Mouse (Mus musculus) midbrain, embryonic 14.5 days (tissue): ENCODE results near the gene Ntn3. TPM values are rescaled to one million over a fixed set of nuclear protein-coding genes. Genes with fewer than 3 reads are reported as not detected.
A peak's percentile ranks its signal among the peaks of the same experiment; 100 is the strongest.

Experiments used
- ATAC-seq: fragments of 200-750 bp; cut with Nextera tagmentation; 2 replicates; pipeline ENCODE4 v1.8.0; 2017; ENCODE audit warnings: moderate number of reproducible peaks, moderate library complexity; ENCODE audit not compliant: low FRiP score, low TSS enrichment
- DNase-seq: peaks from one replicate; pipeline ENCODE4 v3.0.0-alpha.2; 2015
- H3K27ac ChIP-seq: fragments of 300-500 bp; sonication (generic); replicated peaks from 2 replicates; pipeline ENCODE4 v1.5.1; 2014; ENCODE audit warnings: mild to moderate bottlenecking, low read depth, low read length, moderate library complexity
- H3K27me3 ChIP-seq: fragments of 300-500 bp; sonication (generic); 2 replicates; pipeline ENCODE4 v1.6.1; 2014; ENCODE audit warnings: low read length, control low read depth, mixed read lengths; ENCODE audit not compliant: control insufficient read depth, insufficient read depth
- H3K36me3 ChIP-seq: fragments of 300-500 bp; sonication (generic); 2 replicates; pipeline ENCODE4 v1.6.1; 2014; ENCODE audit warnings: low read length, control low read depth; ENCODE audit not compliant: control insufficient read depth, insufficient read depth
- H3K4me1 ChIP-seq: fragments of 300-500 bp; sonication (generic); 2 replicates; pipeline ENCODE4 v1.6.1; 2014; ENCODE audit warnings: mild to moderate bottlenecking, antibody characterized with exemption, low read length, control low read depth; ENCODE audit not compliant: control insufficient read depth, insufficient read depth
- H3K4me2 ChIP-seq: fragments of 300-500 bp; sonication (generic); 2 replicates; pipeline ENCODE4 v1.6.1; 2014; ENCODE audit warnings: mild to moderate bottlenecking, low read length, moderate library complexity
- H3K4me3 ChIP-seq: fragments of 300-500 bp; sonication (generic); replicated peaks from 2 replicates; pipeline ENCODE4 v1.5.1; 2014; ENCODE audit warnings: low read depth, low read length
- H3K9ac ChIP-seq: fragments of 300-500 bp; sonication (generic); replicated peaks from 2 replicates; pipeline ENCODE4 v1.6.1; 2014; ENCODE audit warnings: mild to moderate bottlenecking, low read length, moderate library complexity
- H3K9me3 ChIP-seq: fragments of 300-500 bp; sonication (generic); 2 replicates; pipeline ENCODE4 v1.6.1; 2016; ENCODE audit warnings: low read length, control low read depth, mixed read lengths; ENCODE audit not compliant: control insufficient read depth
- WGBS: fragments of 180-500 bp; shearing (Covaris S2); extraction: QIAGEN DNeasy Blood & Tissue Kit; methylation state at CpG from one replicate; pipeline ENCODE4 v1.1.7; 2014; 5-methylcytosine and 5-hydroxymethylcytosine counted together
- polyA plus RNA-seq: library from polyadenylated mRNA; unstranded; fragments of >200 nt; fragmentation: Nextera tagmentation; extraction: Ambion mirVana; gene quantifications from 2 replicates; pipeline ENCODE4 v1.2.1, GENCODE M21; 2014

Ntn3 gene
- polyA plus RNA-seq, 1 experiment from 2014 or later = 3.1 TPM

- H3K4me2 ChIP-seq = no peak overlapping the region
- peaks cover 13% of the 10 kb centered on the region for H3K36me3 ChIP-seq
- WGBS = 78% methylated on average over 11 of the region's 11 CpGs
- H3K4me1 ChIP-seq = peaks cover 19% of the 10 kb centered on the region
- DNase-seq (no peak), ATAC-seq (no peak)
- H3K27me3 ChIP-seq = no peaks in the 10 kb centered on the region
- no peaks in the 10 kb centered on the region for H3K9me3 ChIP-seq
- no peak overlapping the region for H3K9ac ChIP-seq
- no peak overlapping the region for H3K4me3 ChIP-seq
- no peak overlapping the region for H3K27ac ChIP-seq
Observed at GRCm38 (mm10) chr17:24164566-24165259, 44.6 kb downstream of the Ntn3 start.

GRCm38 (mm10) chr17:24163176-24163962 is 46.0 kb downstream of the Ntn3 start, which contains the start of gene Amdhd2:
Amdhd2 (minus strand) TSS chr17:24163766.
- peak within 1 kb of the TSS; percentile 80 for H3K27ac ChIP-seq
- H3K4me1 ChIP-seq = peaks cover 19% of the 10 kb centered on the region
- WGBS = 1% methylated on average over 47 of the region's 47 CpGs

GRCm38 (mm10) chr17:24162584-24163175 is 46.7 kb downstream of the Ntn3 start:
- DNase-seq (no peak), ATAC-seq (peak; percentile 35)
- H3K4me1 ChIP-seq = peaks cover 12% of the 10 kb centered on the region
- H3K27me3 ChIP-seq = no peaks in the 10 kb centered on the region
- peak overlapping the region; percentile 84 for H3K4me3 ChIP-seq
- peak overlapping the region; percentile 80 for H3K27ac ChIP-seq
- peaks cover 17% of the 10 kb centered on the region for H3K36me3 ChIP-seq
- 31% methylated on average over 17 of the region's 17 CpGs for WGBS
- H3K4me2 ChIP-seq = peak overlapping the region; percentile 98
- H3K9me3 ChIP-seq = no peaks in the 10 kb centered on the region
- H3K9ac ChIP-seq = peak overlapping the region; percentile 80

More at GRCm38 (mm10) chr17:24163176-24163962, 46.0 kb downstream of the Ntn3 start, which contains the start of gene Amdhd2:
- no peaks in the 10 kb centered on the region for H3K27me3 ChIP-seq
- ATAC-seq (peak; percentile 89), DNase-seq (peak; percentile 97)
- H3K9ac ChIP-seq = peak within 1 kb of the TSS; percentile 80
- peak within 1 kb of the TSS; percentile 84 for H3K4me3 ChIP-seq
- peaks cover 13% of the 10 kb centered on the region for H3K36me3 ChIP-seq
- no peaks in the 10 kb centered on the region for H3K9me3 ChIP-seq
- peak within 1 kb of the TSS; percentile 98 for H3K4me2 ChIP-seq

GRCm38 (mm10) chr17:24161466-24161865 is 47.9 kb downstream of the Ntn3 start:
- Histone ChIP-seq H3K9me3 (no peaks in the 10 kb centered on the region), H3K4me2 (no peak overlapping the region), H3K4me3 (no peak overlapping the region), H3K27ac (no peak overlapping the region), H3K4me1 (peaks cover 7% of the 10 kb centered on the region), H3K36me3 (peaks cover 19% of the 10 kb centered on the region), H3K9ac (no peak overlapping the region), H3K27me3 (no peaks in the 10 kb centered on the region)
- 86% methylated on average over 5 of the region's 5 CpGs for WGBS
- DNase-seq = no peak
- no peak for ATAC-seq

- Histone ChIP-seq H3K27me3 (no peaks in the 10 kb centered on the region), H3K4me2 (no peak overlapping the region), H3K9me3 (no peaks in the 10 kb centered on the region), H3K27ac (no peak overlapping the region), H3K4me1 (peaks cover 2% of the 10 kb centered on the region), H3K4me3 (no peak overlapping the region), H3K36me3 (peaks cover 27% of the 10 kb centered on the region), H3K9ac (no peak overlapping the region)
- ATAC-seq (no peak), DNase-seq (no peak)
- WGBS = 97% methylated on average over 4 of the region's 4 CpGs
Observed at GRCm38 (mm10) chr17:24157526-24157925, 51.8 kb downstream of the Ntn3 start.

GRCm38 (mm10) chr17:24157121-24157520 is 52.2 kb downstream of the Ntn3 start:
- no peaks in the 10 kb centered on the region for H3K9me3 ChIP-seq
- H3K36me3 ChIP-seq = peaks cover 27% of the 10 kb centered on the region
- no peaks in the 10 kb centered on the region for H3K27me3 ChIP-seq
- no peak overlapping the region for H3K4me3 ChIP-seq
- H3K4me2 ChIP-seq = no peak overlapping the region
- DNase-seq (no peak), ATAC-seq (no peak)
- H3K9ac ChIP-seq = no peak overlapping the region
- no peak overlapping the region for H3K27ac ChIP-seq
- WGBS = 91% methylated on average over 6 of the region's 6 CpGs
- no peaks in the 10 kb centered on the region for H3K4me1 ChIP-seq

- no peak overlapping the region for H3K4me3 ChIP-seq
- DNase-seq (no peak), ATAC-seq (no peak)
- H3K27me3 ChIP-seq = no peaks in the 10 kb centered on the region
- H3K4me1 ChIP-seq = no peaks in the 10 kb centered on the region
- no peaks in the 10 kb centered on the region for H3K9me3 ChIP-seq
- no peak overlapping the region for H3K4me2 ChIP-seq
- no peak overlapping the region for H3K9ac ChIP-seq
- WGBS = 78% methylated on average over 3 of the region's 3 CpGs
- H3K27ac ChIP-seq = no peak overlapping the region
- peaks cover 27% of the 10 kb centered on the region for H3K36me3 ChIP-seq
Observed at GRCm38 (mm10) chr17:24156394-24156793, 52.9 kb downstream of the Ntn3 start.

GRCm38 (mm10) chr17:24155742-24156141 is 53.6 kb downstream of the Ntn3 start:
- H3K27ac ChIP-seq = no peak overlapping the region
- no peaks in the 10 kb centered on the region for H3K9me3 ChIP-seq
- no peaks in the 10 kb centered on the region for H3K27me3 ChIP-seq
- no peak overlapping the region for H3K4me3 ChIP-seq
- no peak overlapping the region for H3K9ac ChIP-seq
- H3K4me2 ChIP-seq = no peak overlapping the region
- ATAC-seq = no peak
- peaks cover 27% of the 10 kb centered on the region for H3K36me3 ChIP-seq
- DNase-seq = no peak
- no peaks in the 10 kb centered on the region for H3K4me1 ChIP-seq
- 91% methylated on average over 9 of the region's 9 CpGs for WGBS
